Mouse (Mus musculus) limb, embryonic 10.5 days (tissue): ENCODE results near the gene Hcn3. TPM values are rescaled to one million over a fixed set of nuclear protein-coding genes. Genes with fewer than 3 reads are reported as not detected.

Source experiments
- DNase-seq: peaks from one replicate; pipeline ENCODE4 v3.0.0-alpha.2; 2017; ENCODE audit warnings: low spot score
- H3K27ac ChIP-seq: fragments of 300-500 bp; sonication (generic); 2 replicates; pipeline ENCODE4 v1.5.1; 2016; ENCODE audit warnings: mild to moderate bottlenecking
- H3K27me3 ChIP-seq: fragments of 300-500 bp; sonication (generic); 2 replicates; pipeline ENCODE4 v1.6.1; 2016; ENCODE audit warnings: low read depth, mild to moderate bottlenecking; ENCODE audit not compliant: poor library complexity, severe bottlenecking
- H3K36me3 ChIP-seq: fragments of 300-500 bp; sonication (generic); 2 replicates; pipeline ENCODE4 v1.6.1; 2016; ENCODE audit warnings: mild to moderate bottlenecking, moderate library complexity
- H3K4me1 ChIP-seq: fragments of 300-500 bp; sonication (generic); 2 replicates; pipeline ENCODE4 v1.6.1; 2016
- H3K4me3 ChIP-seq: fragments of 300-500 bp; sonication (generic); 2 replicates; pipeline ENCODE4 v1.5.1; 2016; ENCODE audit warnings: mild to moderate bottlenecking, moderate library complexity
- H3K9me3 ChIP-seq: fragments of 300-500 bp; sonication (generic); replicated peaks from 2 replicates; pipeline ENCODE4 v1.6.1; 2016; ENCODE audit warnings: mild to moderate bottlenecking
- WGBS: fragments of 180-500 bp; shearing (Covaris S2); methylation state at CpG from one replicate; pipeline ENCODE4 v1.1.7; 2016; 5-methylcytosine and 5-hydroxymethylcytosine counted together
- polyA plus RNA-seq: library from polyadenylated mRNA; unstranded; fragments of >200 nt; fragmentation: Nextera tagmentation; extraction: Ambion mirVana; gene quantifications from 2 replicates; pipeline ENCODE4 v1.2.1, GENCODE M21; 2016

The Hcn3 gene
- polyA plus RNA-seq, 1 experiment from 2014 or later = 1.6 TPM

GRCm38 (mm10) chr3:89152084-89152835, 7.7 kb downstream of the Hcn3 start:
- WGBS = 49% methylated on average over 17 of the region's 17 CpGs
- no peak for DNase-seq
- H3K27me3 ChIP-seq = peaks cover 63% of the 10 kb centered on the region

GRCm38 (mm10) chr3:89148567-89148966, 11.4 kb downstream of the Hcn3 start:
- DNase-seq = no peak
- Histone ChIP-seq H3K4me3 (peak overlapping the region; percentile 44; the same call in 1 of the 2 replicates), H3K27me3 (peaks cover 68% of the 10 kb centered on the region), H3K36me3 (no peaks in the 10 kb centered on the region), H3K27ac (no peak overlapping the region), H3K9me3 (no peaks in the 10 kb centered on the region), H3K4me1 (peaks cover 34% of the 10 kb centered on the region)
- WGBS = 67% methylated on average over 14 of the region's 14 CpGs

More at GRCm38 (mm10) chr3:89152084-89152835, 7.7 kb downstream of the Hcn3 start:
- Histone ChIP-seq H3K4me1 (peaks cover 13% of the 10 kb centered on the region), H3K27ac (no peak overlapping the region), H3K36me3 (no peaks in the 10 kb centered on the region), H3K4me3 (no peak overlapping the region), H3K9me3 (no peaks in the 10 kb centered on the region)

DNA sequence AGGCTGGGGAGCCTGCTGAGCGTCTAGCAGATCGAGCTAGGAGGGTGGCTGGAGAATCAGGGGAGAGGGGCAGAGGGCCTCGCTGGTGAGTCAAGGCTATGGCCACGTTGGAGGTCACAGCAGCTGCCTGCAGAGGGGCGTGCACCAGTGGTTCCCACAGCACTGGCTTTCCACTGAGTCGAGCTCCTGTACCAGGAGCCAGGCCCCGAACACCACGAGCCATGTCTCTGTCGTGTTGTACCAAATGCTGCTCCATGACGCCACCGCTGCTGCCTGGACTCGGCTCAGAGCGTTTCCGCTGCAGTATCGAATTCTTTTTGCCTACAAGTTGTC, 12.1 kb downstream of the Hcn3 start:
- H3K27me3 ChIP-seq = peaks cover 66% of the 10 kb centered on the region
- no peaks in the 10 kb centered on the region for H3K9me3 ChIP-seq
- peak; percentile 50 for DNase-seq
- H3K27ac ChIP-seq = 0 out of 2 replicates have a peak overlapping the region, but pooled peaks have one; percentile 5
- 9% methylated on average over 15 of the region's 15 CpGs for WGBS
- H3K36me3 ChIP-seq = no peaks in the 10 kb centered on the region
- H3K4me3 ChIP-seq = peak overlapping the region; percentile 44
- H3K4me1 ChIP-seq = peaks cover 34% of the 10 kb centered on the region

GRCm38 (mm10) chr3:89147101-89147978, 12.7 kb downstream of the Hcn3 start:
- Histone ChIP-seq H3K27me3 (peaks cover 60% of the 10 kb centered on the region), H3K36me3 (no peaks in the 10 kb centered on the region), H3K4me3 (peak overlapping the region; percentile 44), H3K27ac (0 out of 2 replicates have a peak overlapping the region, but pooled peaks have one; percentile 5), H3K4me1 (peaks cover 34% of the 10 kb centered on the region), H3K9me3 (no peaks in the 10 kb centered on the region)
- DNase-seq = no peak
- 22% methylated on average over 26 of the region's 26 CpGs for WGBS

- DNase-seq = no peak
- Histone ChIP-seq H3K27ac (no peak overlapping the region), H3K36me3 (no peaks in the 10 kb centered on the region), H3K4me3 (no peak overlapping the region), H3K4me1 (peaks cover 38% of the 10 kb centered on the region), H3K9me3 (no peaks in the 10 kb centered on the region), H3K27me3 (peaks cover 53% of the 10 kb centered on the region)
- 38% methylated on average over 8 of the region's 8 CpGs for WGBS
Measured at GRCm38 (mm10) chr3:89145566-89145965, 14.4 kb downstream of the Hcn3 start.

DNA sequence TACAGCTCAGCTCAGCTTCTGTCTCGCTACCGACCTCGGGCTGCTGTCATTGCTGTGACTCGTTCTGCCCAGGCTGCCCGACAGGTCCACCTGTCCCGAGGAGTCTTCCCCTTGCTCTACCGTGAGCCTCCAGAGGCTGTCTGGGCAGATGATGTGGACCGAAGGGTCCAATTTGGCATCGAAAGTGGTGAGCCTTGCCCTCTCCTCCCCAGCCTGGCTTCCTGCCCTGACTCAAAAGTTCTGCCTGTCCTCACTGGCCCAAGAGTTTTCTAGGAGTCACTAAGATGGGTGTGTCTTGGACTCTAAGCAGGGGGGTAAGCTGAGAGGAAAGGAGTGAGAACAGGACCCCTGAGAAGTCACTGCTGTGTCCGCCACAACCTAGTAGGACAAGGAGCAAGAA, 15.2 kb downstream of the Hcn3 start:
- peaks cover 46% of the 10 kb centered on the region for H3K27me3 ChIP-seq
- H3K9me3 ChIP-seq = no peaks in the 10 kb centered on the region
- H3K4me3 ChIP-seq = no peak overlapping the region; the same call in 1 of the 2 replicates
- no peak overlapping the region for H3K27ac ChIP-seq
- DNase-seq = no peak
- no peaks in the 10 kb centered on the region for H3K36me3 ChIP-seq
- peaks cover 38% of the 10 kb centered on the region for H3K4me1 ChIP-seq
- 78% methylated on average over 10 of the region's 10 CpGs for WGBS

- Histone ChIP-seq H3K27me3 (peaks cover 40% of the 10 kb centered on the region), H3K27ac (peak overlapping the region; percentile 39; the same call in 1 of the 2 replicates), H3K9me3 (no peaks in the 10 kb centered on the region), H3K4me3 (peak overlapping the region; percentile 6; the same call in 1 of the 2 replicates), H3K4me1 (peaks cover 22% of the 10 kb centered on the region), H3K36me3 (no peaks in the 10 kb centered on the region)
- no peak for DNase-seq
- WGBS = 38% methylated on average over 9 of the region's 9 CpGs
Measured at GRCm38 (mm10) chr3:89136365-89136764, 23.6 kb downstream of the Hcn3 start.

GRCm38 (mm10) chr3:89135958-89136357, 24.0 kb downstream of the Hcn3 start, which contains the start of gene Pklr:
Gene Pklr, plus strand, starts transcription at chr3:89136142.
- H3K27ac ChIP-seq = peak within 1 kb of the TSS; percentile 39; the same call in 1 of the 2 replicates
- 64% methylated on average over 3 of the region's 3 CpGs for WGBS
- no peak for DNase-seq

GRCm38 (mm10) chr3:89133752-89134151, 26.2 kb downstream of the Hcn3 start:
- H3K27ac ChIP-seq = no peak overlapping the region
- no peak for DNase-seq
- 81% methylated on average over 1 of the region's 1 CpGs for WGBS

More at GRCm38 (mm10) chr3:89135958-89136357, 24.0 kb downstream of the Hcn3 start, which contains the start of gene Pklr:
- no peaks in the 10 kb centered on the region for H3K9me3 ChIP-seq
- no peaks in the 10 kb centered on the region for H3K36me3 ChIP-seq
- peaks cover 22% of the 10 kb centered on the region for H3K4me1 ChIP-seq
- peak within 1 kb of the TSS; percentile 11 for H3K4me3 ChIP-seq
- peaks cover 38% of the 10 kb centered on the region for H3K27me3 ChIP-seq

DNA sequence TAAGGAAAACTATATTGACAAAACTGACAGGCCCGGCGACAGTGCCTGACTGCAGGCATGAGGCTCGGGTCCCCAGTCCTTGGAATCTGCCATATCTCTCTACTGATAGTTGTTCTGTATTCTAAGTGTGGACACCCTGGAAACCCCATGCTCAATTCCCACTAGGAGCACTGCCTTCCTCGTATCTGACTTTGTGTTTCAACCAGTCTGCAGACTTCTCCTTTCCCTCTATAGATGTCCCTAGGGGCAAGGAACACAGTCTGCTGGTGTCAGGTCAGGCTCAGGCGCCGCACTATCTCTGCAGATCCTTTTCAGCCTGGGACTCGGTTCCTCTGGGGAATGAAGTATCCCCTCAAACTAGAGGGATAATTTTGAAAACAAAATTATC, 26.9 kb downstream of the Hcn3 start:
- Histone ChIP-seq H3K4me3 (no peak overlapping the region), H3K27me3 (peaks cover 38% of the 10 kb centered on the region), H3K36me3 (no peaks in the 10 kb centered on the region), H3K27ac (no peak overlapping the region), H3K9me3 (no peaks in the 10 kb centered on the region), H3K4me1 (peaks cover 22% of the 10 kb centered on the region)
- WGBS = 83% methylated on average over 7 of the region's 7 CpGs
- DNase-seq = no peak

More at GRCm38 (mm10) chr3:89133752-89134151, 26.2 kb downstream of the Hcn3 start:
- Histone ChIP-seq H3K4me1 (peaks cover 21% of the 10 kb centered on the region), H3K27me3 (peaks cover 38% of the 10 kb centered on the region), H3K9me3 (no peaks in the 10 kb centered on the region), H3K4me3 (no peak overlapping the region), H3K36me3 (no peaks in the 10 kb centered on the region)

- peaks cover 38% of the 10 kb centered on the region for H3K27me3 ChIP-seq
- no peaks in the 10 kb centered on the region for H3K36me3 ChIP-seq
- 16% methylated on average over 30 of the region's 30 CpGs for WGBS
- H3K9me3 ChIP-seq = no peaks in the 10 kb centered on the region
- peak overlapping the region; percentile 42 for H3K4me3 ChIP-seq
- peaks cover 22% of the 10 kb centered on the region for H3K4me1 ChIP-seq
- H3K27ac ChIP-seq = peak overlapping the region; percentile 42; the same call in 1 of the 2 replicates
- DNase-seq = peak; percentile 57
Measured at GRCm38 (mm10) chr3:89132285-89133062, 27.5 kb downstream of the Hcn3 start.

DNA sequence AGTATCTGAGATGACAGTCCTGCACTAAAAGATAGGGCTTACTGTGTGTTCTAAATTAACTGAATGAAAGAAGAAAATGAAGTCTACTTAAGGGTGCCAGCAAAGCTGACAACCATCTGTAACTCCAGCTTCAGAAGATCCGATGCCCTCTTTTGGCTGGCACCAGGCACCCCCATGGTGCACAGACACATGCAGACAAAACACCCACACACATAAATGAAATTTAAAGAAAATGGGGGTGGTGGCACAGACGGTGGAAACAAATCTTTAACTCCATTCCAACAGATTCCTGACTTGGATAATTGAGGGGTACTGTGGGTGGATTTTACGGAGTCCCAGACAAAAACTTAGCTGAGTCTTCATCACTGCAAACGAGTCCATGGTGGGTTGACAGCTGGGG, 28.2 kb downstream of the Hcn3 start:
- no peaks in the 10 kb centered on the region for H3K36me3 ChIP-seq
- no peak for DNase-seq
- H3K4me1 ChIP-seq = peaks cover 22% of the 10 kb centered on the region
- no peaks in the 10 kb centered on the region for H3K9me3 ChIP-seq
- H3K4me3 ChIP-seq = peak overlapping the region; percentile 42
- WGBS = 63% methylated on average over 4 of the region's 4 CpGs
- peak overlapping the region; percentile 42; the same call in 1 of the 2 replicates for H3K27ac ChIP-seq
- H3K27me3 ChIP-seq = peaks cover 38% of the 10 kb centered on the region
